Mouse (Mus musculus) kidney, adult 2 months (tissue): ENCODE measurements at regions not wholly inside any gene's neighbourhood (a gene's known extent, or its start where the extent isn't known, plus 50 kb on each side); places are given as distances from the start of the nearest gene placed in this dataset.

Experiments used
- CTCF ChIP-seq: fragments of 200-500 bp; conservative IDR thresholded peaks from 2 replicates; pipeline ENCODE4 v1.5.1; 2011; ENCODE audit warnings: low read depth, mild to moderate bottlenecking, control low read depth, low read length, moderate library complexity, mixed read lengths; ENCODE audit not compliant: insufficient read depth, insufficient read length
- POLR2A ChIP-seq: fragments of 200-500 bp; IDR thresholded peaks from one replicate; pipeline ENCODE4 v1.6.1; 2011; ENCODE audit warnings: low read depth, low read length, control low read depth

- TF ChIP-seq CTCF, result no peak
- TF ChIP-seq POLR2A, result no peak
Observed at GRCm38 (mm10) chr17:82439105-82439504, 700.9 kb upstream of the Slc8a1 start.
